Mouse (Mus musculus): ENCODE results near the gene Npm1.
A peak's percentile ranks its signal among the peaks of the same experiment; 100 is the strongest.

The Npm1 gene

DNA sequence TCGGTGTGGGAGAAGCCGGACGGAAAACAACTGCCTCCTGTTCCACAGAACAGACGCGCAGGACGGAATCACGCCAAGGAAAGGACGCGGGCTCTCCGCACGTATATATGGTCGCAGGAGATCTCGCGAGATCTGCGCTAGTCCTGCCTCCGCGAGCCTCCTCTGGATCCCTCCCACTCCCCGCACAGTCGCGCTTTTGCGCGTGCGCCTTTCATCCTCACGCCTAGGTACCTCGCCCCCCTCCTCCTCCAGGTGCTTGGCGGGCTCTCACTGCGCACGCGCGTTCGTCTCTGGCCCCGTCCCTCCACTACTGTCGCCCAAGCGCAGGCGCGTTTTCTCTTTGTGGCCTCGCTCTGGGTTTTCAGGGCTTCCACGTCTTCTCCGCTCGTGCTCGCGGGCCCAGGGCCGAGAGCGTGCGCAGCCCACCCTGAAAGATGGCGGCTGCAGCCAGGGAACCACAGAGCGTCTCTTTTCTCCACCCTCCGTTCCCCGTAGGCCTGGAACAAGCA, at the start of gene Npm1:
TSS of gene Npm1 (minus strand) at position 209 of the 509 bp plus-strand sequence.
- DNase-seq (ENCODE audit: low spot score in 2 of 2): peak; percentile 97 to 99

DNA sequence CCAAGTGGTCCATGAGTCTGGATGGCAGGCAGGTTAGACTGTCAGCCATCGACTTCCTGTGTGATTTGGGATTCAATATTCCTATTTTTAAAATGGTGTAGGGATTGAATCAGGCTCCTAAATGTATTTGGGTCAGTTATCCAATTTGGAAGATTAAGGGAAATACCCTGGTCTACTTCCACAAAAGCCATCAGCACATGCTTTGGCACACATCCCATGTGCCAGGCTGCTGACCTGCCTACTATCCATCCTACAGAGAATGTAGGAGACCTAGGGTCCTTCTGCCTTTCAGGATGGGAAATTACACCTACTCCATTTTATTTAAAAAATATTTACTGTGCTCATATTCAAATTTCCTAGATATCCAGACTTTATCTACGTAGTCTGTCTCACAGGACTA, 44.4 kb upstream of the Npm1 start:
- DNase-seq (ENCODE audit: low spot score in 2 of 2): no peak

DNA sequence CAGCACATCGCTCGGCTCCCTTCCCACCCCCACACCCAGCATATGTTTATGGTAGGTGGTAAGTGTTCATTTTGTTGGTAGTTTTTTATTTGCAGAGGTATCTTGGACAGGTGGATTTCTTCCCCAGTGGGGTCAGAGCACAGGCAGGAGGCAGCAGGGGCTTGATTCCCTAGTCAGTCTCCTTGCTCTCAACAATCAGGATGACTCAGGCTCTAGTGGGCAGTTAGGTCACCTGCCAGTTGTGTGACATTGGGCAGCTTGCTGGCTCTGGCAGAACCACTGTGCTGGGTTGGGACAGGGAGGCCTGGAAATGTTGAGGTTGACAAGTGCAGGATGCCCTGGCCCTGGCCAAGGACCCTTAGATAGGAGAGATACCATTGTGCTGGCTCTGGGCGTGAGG, 42.0 kb upstream of the Npm1 start:
- DNase-seq (ENCODE audit: low spot score in 2 of 2): no peak

- no peak for DNase-seq (ENCODE audit: low spot score in 2 of 2)
Measured at GRCm38 (mm10) chr11:33204329-33204705, 41.3 kb upstream of the Npm1 start.

- DNase-seq (ENCODE audit: low spot score in 2 of 2): peak in 1 of 2 experiments; percentile 71
Measured at GRCm38 (mm10) chr11:33203383-33204328, 40.6 kb upstream of the Npm1 start, which contains the start of gene Tlx3. Gene Tlx3, minus strand, starts transcription at chr11:33203589.

- no peak for DNase-seq (ENCODE audit: low spot score in 2 of 2)
Measured at GRCm38 (mm10) chr11:33202972-33203371, 40.0 kb upstream of the Npm1 start.

GRCm38 (mm10) chr11:33202296-33202695, 39.3 kb upstream of the Npm1 start:
- peak in 1 of 2 experiments; percentile 42 for DNase-seq (ENCODE audit: low spot score in 2 of 2)

DNA sequence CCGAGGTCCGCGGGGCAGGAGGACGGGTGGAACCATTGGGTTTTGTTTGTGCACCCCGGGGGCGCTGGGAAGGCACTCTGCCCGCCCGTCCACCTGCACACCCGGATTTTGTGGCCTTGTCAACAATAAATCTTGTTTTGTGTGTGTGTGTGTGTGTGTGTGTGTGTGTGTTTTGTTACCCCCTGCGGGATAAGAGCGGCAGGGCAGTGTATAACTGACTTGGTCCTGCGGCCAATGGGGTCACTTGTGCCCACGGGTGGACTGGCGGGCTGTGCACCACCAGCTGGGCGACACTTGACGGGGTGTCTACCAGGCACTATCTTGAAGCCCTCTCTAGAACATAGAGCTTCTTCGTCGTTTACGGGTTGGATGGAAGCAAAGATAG, 38.6 kb upstream of the Npm1 start:
- DNase-seq (ENCODE audit: low spot score in 2 of 2): no peak

- DNase-seq (ENCODE audit: low spot score in 2 of 2): peak in 1 of 2 experiments; percentile 42
Measured at GRCm38 (mm10) chr11:33200764-33201625, 38.0 kb upstream of the Npm1 start.

DNA sequence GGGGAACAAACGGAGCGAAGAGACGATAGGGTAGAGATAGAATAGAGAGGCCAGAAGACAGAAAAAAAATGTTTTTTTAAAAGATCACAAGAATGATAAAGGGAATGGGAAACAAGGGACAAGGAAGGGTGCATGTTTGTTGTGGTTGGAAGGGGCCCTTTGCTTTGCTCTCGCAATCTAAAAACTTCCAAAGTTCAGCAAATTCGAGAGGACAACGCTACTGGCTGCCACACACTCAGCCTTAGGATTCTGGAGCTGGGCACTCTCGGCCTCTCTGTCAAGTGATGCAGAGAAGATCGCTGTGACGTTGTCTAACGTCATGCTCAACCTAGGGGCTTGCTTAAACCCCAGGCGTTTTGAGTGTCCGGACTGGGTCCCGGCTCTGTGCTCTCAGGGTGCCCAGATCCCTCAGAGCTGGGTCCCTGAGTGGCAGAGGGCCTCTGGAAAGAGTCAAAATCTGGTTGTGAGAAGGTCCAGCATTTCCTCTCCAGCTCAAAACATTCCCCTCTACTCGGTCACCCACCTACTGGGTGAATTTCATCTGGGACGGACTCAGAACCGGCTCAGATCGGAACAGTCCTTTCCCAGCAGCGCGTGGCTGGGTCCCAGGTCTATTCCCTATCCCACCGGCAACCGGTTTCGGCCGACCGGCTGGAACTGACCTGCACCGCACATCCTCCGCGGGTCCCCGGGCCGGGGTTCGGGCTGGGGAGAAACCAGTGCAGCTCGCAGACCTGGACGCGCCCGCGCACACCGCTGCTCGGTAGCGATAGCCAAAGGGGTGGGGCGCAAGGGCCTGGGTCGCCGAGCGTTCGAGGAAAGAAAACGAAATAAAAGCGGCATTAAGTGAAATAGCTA, 37.1 kb upstream of the Npm1 start:
- no peak for DNase-seq (ENCODE audit: low spot score in 2 of 2)

GRCm38 (mm10) chr11:33199117-33199514, 36.1 kb upstream of the Npm1 start:
- DNase-seq (ENCODE audit: low spot score in 2 of 2): no peak

GRCm38 (mm10) chr11:33198351-33199116, 35.5 kb upstream of the Npm1 start:
- no peak for DNase-seq (ENCODE audit: low spot score in 2 of 2)

- DNase-seq (ENCODE audit: low spot score in 2 of 2): no peak
Measured at GRCm38 (mm10) chr11:33197673-33198072, 34.7 kb upstream of the Npm1 start.

GRCm38 (mm10) chr11:33197133-33197514, 34.1 kb upstream of the Npm1 start:
- no peak for DNase-seq (ENCODE audit: low spot score in 2 of 2)

- no peak for DNase-seq (ENCODE audit: low spot score in 2 of 2)
Measured at GRCm38 (mm10) chr11:33196447-33197132, 33.6 kb upstream of the Npm1 start.

DNA sequence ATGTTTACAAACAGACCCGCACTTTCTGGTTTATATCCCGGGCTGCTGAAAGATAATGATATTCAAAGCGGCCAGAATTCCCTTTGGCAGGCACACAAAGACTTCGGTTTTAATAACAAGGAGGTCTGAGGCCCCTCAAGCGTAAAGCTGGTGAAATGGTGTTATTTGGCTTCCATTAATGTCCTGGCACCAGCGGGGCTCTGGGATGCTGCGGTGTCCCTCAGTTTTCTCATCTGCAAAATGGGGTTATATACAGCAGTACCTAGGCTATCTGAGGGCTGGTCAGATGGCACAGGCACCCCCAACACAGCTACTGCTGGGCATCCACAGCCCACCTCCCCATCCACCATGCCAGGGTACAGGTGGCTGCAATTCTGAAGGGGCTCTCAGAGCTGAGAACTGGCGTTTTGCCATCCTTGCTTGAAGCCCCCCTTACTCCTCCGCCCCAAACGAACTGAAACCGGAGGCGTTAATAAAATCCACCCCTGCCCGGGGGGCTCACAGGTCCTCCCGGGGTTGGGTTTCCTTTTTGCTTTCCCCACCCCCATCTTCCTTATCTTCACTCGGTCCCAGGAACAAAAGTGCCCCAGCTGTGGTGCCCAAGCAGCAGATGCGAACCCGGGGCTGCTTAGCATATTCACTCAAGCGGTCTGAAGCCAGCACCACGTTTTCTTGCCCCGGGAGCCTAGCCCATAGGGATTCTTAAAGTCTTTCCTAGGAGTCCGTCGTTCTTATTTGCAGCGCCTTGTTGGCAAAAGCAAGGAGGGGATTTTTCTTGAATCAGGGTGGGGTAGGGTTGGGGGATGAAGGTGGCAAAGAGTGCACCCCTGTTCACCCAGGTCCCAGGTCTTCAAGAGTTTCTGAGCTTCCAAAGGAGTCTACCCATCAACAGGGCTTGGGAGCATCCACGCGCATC, 32.8 kb upstream of the Npm1 start:
- DNase-seq (ENCODE audit: low spot score in 2 of 2): no peak

GRCm38 (mm10) chr11:33195061-33195460, 32.1 kb upstream of the Npm1 start:
- no peak for DNase-seq (ENCODE audit: low spot score in 2 of 2)

DNA sequence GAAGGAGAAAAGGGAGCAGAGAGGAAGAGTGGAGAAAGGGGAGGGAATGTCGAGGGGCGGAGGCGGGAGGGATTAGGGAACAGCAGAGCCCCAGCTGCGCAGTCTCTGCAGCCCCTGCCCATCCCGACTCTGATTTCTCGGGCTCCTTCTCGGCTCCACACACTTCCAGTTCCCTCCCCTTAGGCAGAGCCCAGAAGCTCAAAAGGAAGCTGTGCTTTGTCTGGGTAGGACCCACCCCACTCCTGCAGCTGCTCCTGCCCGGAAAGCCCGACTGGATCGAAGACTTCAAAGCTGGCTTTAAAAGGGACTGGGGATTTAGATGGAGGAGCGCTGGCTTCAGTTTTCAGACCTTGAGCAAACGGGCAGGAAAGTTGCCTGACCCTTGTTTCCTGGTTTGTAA, 30.7 kb upstream of the Npm1 start:
- DNase-seq (ENCODE audit: low spot score in 2 of 2): no peak

DNA sequence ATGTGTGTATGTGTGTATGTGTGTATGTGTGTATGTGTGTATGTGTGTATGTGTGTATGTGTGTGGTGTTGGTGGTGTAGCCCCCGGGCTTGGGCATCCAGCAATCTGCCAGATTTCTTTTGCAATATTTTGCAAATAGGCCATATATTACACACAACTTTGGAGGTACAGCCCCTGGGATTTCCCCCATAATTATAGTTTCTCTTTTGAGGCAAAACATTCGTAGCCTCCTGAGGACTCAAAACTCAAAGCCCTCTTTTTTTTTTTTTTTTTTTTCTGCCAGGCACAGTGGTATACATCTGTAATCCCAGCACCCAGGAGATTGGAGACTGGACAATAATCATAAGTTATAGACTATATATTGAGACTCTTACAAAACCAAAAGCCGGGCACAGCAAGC, 18.8 kb upstream of the Npm1 start:
- DNase-seq (ENCODE audit: low spot score in 2 of 2): no peak

Data from cerebellum, postnatal 4 days (tissue).